Mouse (Mus musculus) embryonic fibroblast, embryonic 13.5 days (primary cell): ENCODE measurements around the gene Zfp740.

Experiments used
- CTCF ChIP-seq: IDR thresholded peaks from 2 replicates; pipeline ENCODE4 v1.5.1; 2011; ENCODE audit warnings: mild to moderate bottlenecking, control low read depth, low read length, moderate library complexity, borderline replicate concordance; ENCODE audit not compliant: insufficient read depth
- POLR2A ChIP-seq: IDR thresholded peaks from 2 replicates; pipeline ENCODE4 v1.6.1; 2011; ENCODE audit warnings: low read depth, mild to moderate bottlenecking, control low read depth, low read length, moderate library complexity

DNA sequence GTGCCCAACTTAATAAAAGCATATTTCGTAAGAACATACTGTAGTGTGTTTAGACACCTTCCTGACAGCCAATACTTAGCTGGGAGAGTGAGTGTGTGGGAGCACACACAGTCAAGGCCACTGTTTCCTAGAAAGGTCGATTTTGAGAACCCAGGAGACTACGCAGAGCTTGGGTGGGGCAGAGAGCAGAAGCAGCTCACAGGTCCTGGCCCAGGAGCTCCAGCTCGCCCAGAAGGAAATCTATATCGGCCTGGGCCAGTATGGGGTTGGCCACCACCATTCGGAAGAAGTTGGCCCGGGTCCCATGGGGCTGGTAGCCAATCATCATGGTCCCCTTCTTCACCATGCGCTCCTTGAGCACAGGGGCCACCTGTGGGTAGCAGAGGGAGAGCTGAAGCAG is 25.6 kb upstream of the Zfp740 start:
- no peak for TF ChIP-seq POLR2A
- no peak for TF ChIP-seq CTCF
